Comparison of ENCODE assay signal across 11 mouse cellular contexts in the genomic region with DNA sequence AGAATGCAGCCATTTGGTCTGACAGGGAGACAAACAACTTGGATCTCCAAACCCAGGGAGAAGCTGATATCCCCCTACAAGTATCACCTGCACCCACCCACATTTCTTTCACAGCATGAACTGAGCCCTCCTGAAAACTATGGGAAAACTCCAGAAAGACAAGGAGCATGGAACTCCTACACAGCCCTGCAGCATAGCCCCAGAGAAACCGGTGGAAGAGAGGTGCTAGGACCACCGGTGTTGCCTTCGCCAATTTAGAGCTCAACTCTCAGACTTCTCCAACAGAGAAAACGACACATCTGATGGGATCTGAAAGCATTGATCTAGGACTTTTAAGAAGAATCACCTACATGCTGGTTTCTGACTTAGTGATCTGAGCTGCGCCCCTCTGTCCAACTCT.
"Had no signal": no experiment of that assay in that cellular context is flagged by ENCODE, and none has a peak within 500 bp of the region (broad histone marks: within the 10 kb centered on the region; RNA-seq: fewer than 3 reads in every experiment).

No protein-coding gene starts in this region.

- H3K4me1 ChIP-seq: liver, embryonic 12.5 days had no signal

- DNase-seq: gastrocnemius, postnatal 36 days had no signal

- H3K27me3 ChIP-seq: heart, embryonic 12.5 days; hindbrain, embryonic 13.5 days; hindbrain, embryonic 15.5 days; liver, embryonic 12.5 days had no signal

- H3K27ac ChIP-seq: hindbrain, embryonic 13.5 days; hindbrain, embryonic 15.5 days; hindbrain, postnatal 0 days; layer of hippocampus, adult 2 months; left cerebral cortex, adult 2 months; limb, embryonic 13.5 days; limb, embryonic 15.5 days; liver, embryonic 12.5 days had no signal

- H3K9me3 ChIP-seq: heart, embryonic 12.5 days; hindbrain, embryonic 13.5 days; hindbrain, embryonic 15.5 days; limb, embryonic 15.5 days; liver, embryonic 12.5 days had no signal

- H3K4me3 ChIP-seq: heart, embryonic 12.5 days; hindbrain, embryonic 13.5 days; hindbrain, embryonic 15.5 days; layer of hippocampus, adult 2 months; left cerebral cortex, adult 2 months; limb, embryonic 13.5 days; limb, embryonic 15.5 days; liver, embryonic 12.5 days had no signal

- ATAC-seq: intestine, embryonic 16.5 days; liver, embryonic 12.5 days had no signal

- H3K9ac ChIP-seq: heart, embryonic 12.5 days; hindbrain, embryonic 13.5 days; hindbrain, embryonic 15.5 days; limb, embryonic 13.5 days; limb, embryonic 15.5 days; liver, embryonic 12.5 days had no signal

- H3K36me3 ChIP-seq: heart, embryonic 12.5 days; hindbrain, embryonic 13.5 days; hindbrain, embryonic 15.5 days; limb, embryonic 13.5 days; limb, embryonic 15.5 days; liver, embryonic 12.5 days had no signal

- H3K4me2 ChIP-seq: heart, embryonic 12.5 days; hindbrain, embryonic 13.5 days; hindbrain, embryonic 15.5 days; limb, embryonic 13.5 days; limb, embryonic 15.5 days; liver, embryonic 12.5 days had no signal
